Mouse (Mus musculus) left cerebral cortex, adult 8-10 months (tissue): ENCODE measurements around the gene Mon1a. TPM values are rescaled to one million over a fixed set of nuclear protein-coding genes. Genes with fewer than 3 reads are reported as not detected.
A peak's percentile ranks its signal among the peaks of the same experiment; 100 is the strongest.

Source experiments
- DNase-seq, 2 experiments: peaks; one replicate each; pipeline ENCODE4 v3.0.0; 2022; ENCODE audit warnings: low spot score in 2 of 2
- total RNA-seq, 4 experiments: library from RNA; stranded (reverse); gene quantifications; 2 replicates each; pipeline ENCODE4 v1.2.4; 2022

Mon1a gene
- total RNA-seq, 4 experiments from 2014 or later, result 23.7 to 27.5 (median 26.1) TPM

GRCm38 (mm10) chr9:107908410-107909158, 20.6 kb downstream of the Mon1a start:
- DNase-seq, result no peak

DNA sequence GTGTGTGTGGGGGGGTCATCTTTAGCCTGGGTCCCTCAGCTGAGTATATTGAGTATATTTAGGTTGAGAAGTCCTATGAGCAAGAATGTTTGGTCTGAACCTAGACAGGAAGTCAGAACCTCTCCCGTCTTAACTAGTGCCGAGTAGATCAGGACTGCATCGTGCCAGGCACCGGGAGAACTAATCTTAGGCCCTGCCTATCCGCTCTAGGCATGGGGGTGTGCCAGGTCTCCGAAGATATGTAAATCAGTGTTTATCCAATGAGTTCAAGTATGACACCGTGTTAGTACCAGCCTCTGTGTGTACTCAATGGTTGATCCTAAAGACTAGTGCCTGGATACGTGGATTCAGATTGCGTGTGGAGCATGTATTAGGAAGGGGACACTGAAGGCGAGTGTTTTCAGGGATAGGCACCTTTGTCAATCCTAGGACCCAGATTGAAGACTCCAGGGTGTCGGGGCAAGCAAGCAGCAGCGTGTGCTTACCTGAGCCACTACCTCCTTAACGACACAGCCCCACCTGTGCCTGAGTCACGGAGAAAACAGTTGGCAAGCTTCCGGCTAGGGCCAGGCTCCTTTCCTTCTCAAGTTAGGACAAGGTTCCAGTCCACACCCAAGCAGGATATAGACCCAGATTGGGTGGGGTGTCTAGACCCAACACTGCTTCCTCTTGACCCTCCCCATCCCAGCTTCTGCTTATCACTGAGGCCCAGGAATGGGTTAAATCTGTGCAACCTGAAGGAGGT, 22.2 kb downstream of the Mon1a start:
- no peak for DNase-seq

DNA sequence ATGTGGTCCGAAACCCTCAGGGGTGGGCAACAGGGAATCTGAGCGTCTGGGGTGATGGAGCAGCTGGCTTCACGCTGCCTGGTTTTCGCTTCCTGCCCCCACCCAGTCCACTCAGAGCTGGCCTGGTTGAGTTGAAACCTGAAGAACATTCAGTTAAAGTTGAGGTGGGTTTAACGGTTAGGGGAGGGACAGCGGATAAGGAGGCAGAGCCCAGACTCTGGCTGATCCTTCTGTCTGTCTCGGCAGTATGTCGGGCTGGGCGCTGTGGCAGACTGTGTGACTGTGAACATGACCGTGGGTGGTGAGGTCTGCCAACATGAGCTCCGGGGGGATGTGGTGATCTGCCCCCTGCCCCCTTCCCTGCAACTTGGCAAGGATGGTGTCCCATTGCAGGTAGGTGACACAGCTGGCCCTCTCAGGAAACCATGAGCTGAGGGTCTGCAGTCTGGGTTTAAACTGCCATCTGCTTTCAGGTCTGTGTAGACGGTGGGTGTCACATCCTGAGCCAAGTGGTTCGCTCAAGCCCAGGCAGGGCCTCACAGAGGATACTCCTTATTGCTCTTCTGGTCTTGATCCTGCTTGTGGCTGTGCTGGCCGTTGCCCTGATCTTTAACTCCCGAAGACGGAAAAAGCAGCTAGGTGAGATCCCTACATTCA, 26.9 kb downstream of the Mon1a start:
- no peak for DNase-seq

GRCm38 (mm10) chr9:107917895-107918608, 30.1 kb downstream of the Mon1a start:
- DNase-seq, result peak in 1 of 2 experiments; percentile 46

GRCm38 (mm10) chr9:107918884-107919283, 30.9 kb downstream of the Mon1a start:
- no peak for DNase-seq

DNA sequence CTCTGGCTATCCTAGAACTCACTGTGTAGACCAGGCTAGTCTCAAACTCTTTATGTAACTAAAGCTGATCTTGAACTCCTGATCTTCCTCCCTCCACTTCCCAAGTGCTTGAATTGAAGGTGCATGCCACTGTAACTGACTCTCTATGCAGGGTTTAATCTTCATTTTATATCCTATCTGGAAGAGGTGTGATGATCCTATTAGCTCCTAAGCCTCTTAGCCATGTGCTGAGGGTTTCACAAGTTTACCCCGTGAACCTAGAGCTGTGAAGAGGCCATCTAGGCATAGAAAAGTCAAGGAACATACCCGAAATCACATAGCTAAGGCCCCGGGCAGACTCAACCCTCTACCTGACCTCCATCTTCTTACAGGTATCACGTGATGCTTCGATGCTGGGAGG, 31.5 kb downstream of the Mon1a start:
- no peak for DNase-seq

GRCm38 (mm10) chr9:107923021-107923420, 35.1 kb downstream of the Mon1a start:
- DNase-seq, result no peak

- no peak for DNase-seq
These were observed 36.0 kb downstream of the Mon1a start for GRCm38 (mm10) chr9:107923956-107924355.

- DNase-seq, result no peak
These were observed 37.3 kb downstream of the Mon1a start for GRCm38 (mm10) chr9:107925251-107925650.

GRCm38 (mm10) chr9:107926920-107927420, 39.0 kb downstream of the Mon1a start:
- no peak for DNase-seq

DNA sequence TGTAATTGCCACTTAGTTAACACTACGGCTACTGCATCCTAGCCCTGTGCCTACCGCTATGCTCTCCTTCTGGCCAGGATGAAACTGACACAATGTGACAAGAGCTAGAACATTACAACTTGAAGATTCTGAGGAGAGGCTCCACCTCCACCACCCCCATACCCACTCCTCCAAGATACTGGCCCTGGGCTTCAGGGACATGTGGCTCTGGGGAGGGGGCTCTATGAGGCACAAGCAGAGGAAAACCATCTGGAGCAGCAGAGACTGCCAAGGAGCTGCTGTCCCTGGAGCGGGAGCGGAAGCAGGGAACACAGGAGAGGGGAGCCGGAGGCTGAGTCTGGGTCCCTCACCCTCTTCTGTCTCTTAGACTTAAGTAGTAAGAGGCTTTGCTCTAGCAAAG, 39.8 kb downstream of the Mon1a start:
- DNase-seq, result no peak

DNA sequence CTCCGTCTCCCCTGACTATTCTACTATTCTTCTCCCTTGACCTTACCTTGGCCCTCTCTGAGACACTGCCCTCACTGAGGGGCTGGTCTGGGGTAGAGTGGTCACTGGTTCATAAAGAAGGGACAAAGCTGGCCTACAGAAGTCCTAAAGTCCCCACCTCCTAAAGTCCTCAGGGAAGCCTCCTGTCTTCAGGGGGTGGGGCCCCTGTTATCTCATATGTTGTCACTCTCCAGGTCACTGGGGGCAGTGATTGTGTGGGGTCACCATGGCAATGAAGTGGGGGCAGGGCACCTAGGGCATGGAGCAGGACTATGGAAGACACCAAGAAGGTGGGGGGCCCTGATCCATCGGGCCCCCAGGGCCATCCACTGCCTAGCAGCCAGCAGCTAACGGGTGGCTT, 40.2 kb downstream of the Mon1a start, which contains the start of gene Actl11:
Gene Actl11 (plus strand): TSS at position 301 of the 400 bp plus-strand sequence.
- no peak for DNase-seq

- DNase-seq, result no peak
These were observed 44.3 kb downstream of the Mon1a start for GRCm38 (mm10) chr9:107932221-107932620.

GRCm38 (mm10) chr9:107934146-107934545, 46.2 kb downstream of the Mon1a start:
- DNase-seq, result peak in 1 of 2 experiments; percentile 65

DNA sequence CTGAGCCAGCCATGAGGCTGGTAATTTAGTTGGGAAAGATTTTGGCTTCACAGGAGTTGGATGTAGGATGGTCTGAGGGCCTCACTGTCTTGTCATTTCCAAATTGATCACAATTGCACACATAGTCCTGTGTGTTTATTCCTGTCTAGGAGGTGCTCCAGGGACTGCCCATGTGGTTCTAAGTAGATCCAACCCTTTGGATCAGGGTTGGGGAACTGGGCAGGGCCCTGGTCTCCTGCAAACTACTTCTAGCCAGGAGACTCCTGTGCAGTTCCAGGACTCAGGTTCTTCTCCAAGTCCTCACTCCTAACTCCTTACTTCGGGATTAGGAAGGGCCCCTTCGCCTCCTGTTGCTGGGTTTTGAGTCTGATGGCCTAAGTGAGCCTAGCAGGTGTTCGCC, 47.4 kb downstream of the Mon1a start, which contains the start of gene Camkv:
Gene Camkv (plus strand): TSS at position 301 of the 400 bp plus-strand sequence.
- DNase-seq, result no peak

DNA sequence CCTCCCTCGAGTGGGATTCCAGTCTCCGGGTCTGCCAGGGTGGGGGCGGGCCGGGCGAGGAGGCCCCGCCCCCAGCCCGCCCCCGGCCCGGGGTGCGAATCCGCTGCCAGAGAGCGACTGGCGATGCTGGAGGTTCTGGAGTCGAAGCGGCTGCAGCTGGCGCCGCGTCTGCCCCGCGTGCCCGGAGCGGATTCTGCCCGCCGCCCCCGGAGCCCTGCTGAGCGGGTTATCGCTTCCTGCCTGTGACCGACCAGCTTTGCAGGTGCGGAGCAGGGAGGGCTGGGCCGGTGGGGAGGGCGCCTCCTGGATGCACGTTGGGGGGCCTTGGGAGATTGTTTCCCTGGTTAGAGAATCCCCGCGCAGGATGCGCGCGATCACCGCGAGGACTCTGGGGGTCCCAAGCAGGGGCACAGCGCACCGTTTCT, 47.9 kb downstream of the Mon1a start:
- peak in 1 of 2 experiments; percentile 56 for DNase-seq

DNA sequence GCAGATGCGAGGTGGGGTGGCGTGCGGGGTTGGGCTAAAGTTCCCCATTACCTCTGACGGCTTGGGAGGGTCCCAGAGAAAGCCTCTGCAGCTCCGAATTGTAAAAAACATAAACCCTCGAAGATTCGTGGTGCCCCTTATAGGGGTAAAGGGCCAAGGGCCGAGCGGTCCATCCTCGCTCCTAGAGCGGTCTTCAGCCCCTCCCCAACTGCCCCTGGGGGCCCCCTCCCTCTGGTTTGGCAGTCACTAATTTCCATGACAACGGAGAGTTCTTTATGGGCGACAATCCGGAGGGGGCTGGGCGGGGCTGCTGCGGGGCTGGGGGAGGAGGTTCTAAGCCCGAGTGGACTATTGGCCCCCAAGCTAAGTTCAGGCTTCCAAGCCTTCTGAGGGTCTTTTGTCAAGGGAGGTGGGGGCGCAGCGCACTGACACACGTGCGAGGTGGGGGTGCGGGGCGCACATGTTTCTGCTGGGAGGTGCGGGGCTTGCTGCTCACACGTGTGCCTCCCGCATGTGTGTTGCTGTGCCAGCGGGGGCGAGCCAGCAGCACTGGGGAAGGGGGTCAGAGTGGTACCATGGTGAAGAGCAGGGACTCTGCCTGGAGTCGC, 48.4 kb downstream of the Mon1a start:
- DNase-seq, result peak in 1 of 2 experiments; percentile 67

GRCm38 (mm10) chr9:107936831-107937230, 48.9 kb downstream of the Mon1a start:
- no peak for DNase-seq

DNA sequence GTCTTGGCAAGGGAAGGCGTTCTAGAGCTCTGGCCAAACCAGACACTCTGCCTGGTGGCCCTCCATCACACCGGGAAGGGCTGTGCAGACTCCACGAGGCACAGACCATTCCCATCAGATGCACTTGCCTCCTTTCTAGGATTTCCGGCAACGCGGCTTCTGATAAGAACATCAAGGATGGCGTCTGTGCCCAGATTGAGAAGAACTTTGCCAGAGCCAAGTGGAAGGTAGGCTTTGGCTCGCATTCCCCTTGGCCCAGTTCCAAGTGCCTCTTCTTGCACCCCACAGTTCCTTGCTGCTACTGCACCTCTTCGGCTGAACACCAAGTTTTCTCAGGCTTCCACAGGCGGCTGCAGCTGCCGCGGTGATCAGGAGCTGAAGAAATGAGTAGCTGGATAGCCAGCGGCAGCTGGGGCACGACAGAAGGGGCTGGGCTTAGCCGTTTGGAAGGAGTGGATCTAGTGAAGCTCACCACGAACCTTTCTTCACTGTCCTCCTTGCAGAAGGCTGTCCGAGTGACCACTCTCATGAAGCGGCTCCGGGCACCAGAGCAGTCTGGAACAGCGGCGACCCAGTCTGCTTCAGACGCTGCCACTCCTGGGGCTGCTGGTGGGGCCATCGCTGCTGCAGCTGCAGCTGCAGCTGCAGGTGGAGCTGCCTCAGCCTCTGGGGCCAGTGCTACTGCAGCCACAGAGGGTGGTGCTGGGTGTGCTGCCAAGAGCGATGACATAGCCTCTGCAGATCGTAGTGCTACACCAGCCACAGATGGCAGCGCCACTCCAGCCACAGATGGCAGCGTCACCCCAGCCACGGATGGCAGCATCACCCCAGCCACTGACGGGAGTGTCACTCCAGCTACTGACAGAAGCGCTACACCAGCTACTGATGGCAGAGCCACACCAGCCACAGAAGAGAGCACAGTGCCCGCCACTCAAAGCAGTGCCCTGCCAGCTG, 59.6 kb downstream of the Mon1a start:
- DNase-seq, result no peak
